Mouse (Mus musculus): ENCODE data around the gene 2010300C02Rik.

The 2010300C02Rik gene

GRCm38 (mm10) chr1:37572528-37573272 lies 147.2 kb downstream of the 2010300C02Rik start:
- DNase-seq (ENCODE audit: low read depth, low spot score), result no peak

GRCm38 (mm10) chr1:37568379-37568778 lies 151.5 kb downstream of the 2010300C02Rik start:
- no peak for DNase-seq (ENCODE audit: low read depth, low spot score)

GRCm38 (mm10) chr1:37566754-37567153 lies 153.1 kb downstream of the 2010300C02Rik start:
- no peak for DNase-seq (ENCODE audit: low read depth, low spot score)

GRCm38 (mm10) chr1:37566344-37566743 lies 153.5 kb downstream of the 2010300C02Rik start:
- DNase-seq (ENCODE audit: low read depth, low spot score), result no peak

GRCm38 (mm10) chr1:37565396-37565795 lies 154.5 kb downstream of the 2010300C02Rik start:
- DNase-seq (ENCODE audit: low read depth, low spot score), result no peak

- DNase-seq (ENCODE audit: low read depth, low spot score), result no peak
Observed at GRCm38 (mm10) chr1:37561955-37562354, 157.9 kb downstream of the 2010300C02Rik start.

Data from mesoderm, embryonic 11.5 days (tissue).